Mouse (Mus musculus) megakaryocyte, adult 5-6 weeks (primary cell): ENCODE measurements at regions not wholly inside any gene's neighbourhood (a gene's known extent, or its start where the extent isn't known, plus 50 kb on each side); places are given as distances from the start of the nearest gene placed in this dataset.

ENCODE experiments used
- ATAC-seq: 2 replicates; pipeline ENCODE4 v1.8.0; 2016; ENCODE audit warnings: mild to moderate bottlenecking, inconsistent platforms; ENCODE audit not compliant: poor library complexity, severe bottlenecking

DNA sequence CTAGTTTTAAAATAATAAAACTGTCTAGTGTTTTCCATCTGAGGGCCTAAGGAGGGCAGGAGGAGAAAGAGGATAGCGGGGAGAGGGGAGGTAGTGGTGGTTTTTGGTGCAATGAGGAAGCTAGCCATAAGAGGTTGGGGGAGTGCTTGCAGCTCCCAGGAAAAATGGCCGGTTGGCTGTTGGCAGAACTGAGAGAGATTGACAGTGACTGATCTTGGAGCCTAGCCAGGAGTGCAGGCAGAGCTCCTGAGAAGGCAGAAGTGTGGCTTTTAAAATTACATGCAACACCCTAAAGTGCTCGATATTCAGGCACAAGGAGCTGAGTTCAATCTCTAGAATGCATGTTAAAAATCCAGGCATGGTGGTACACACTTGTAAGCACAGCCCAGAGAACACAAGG is 938.3 kb upstream of the 2610301B20Rik start:
- ATAC-seq = no peak

DNA sequence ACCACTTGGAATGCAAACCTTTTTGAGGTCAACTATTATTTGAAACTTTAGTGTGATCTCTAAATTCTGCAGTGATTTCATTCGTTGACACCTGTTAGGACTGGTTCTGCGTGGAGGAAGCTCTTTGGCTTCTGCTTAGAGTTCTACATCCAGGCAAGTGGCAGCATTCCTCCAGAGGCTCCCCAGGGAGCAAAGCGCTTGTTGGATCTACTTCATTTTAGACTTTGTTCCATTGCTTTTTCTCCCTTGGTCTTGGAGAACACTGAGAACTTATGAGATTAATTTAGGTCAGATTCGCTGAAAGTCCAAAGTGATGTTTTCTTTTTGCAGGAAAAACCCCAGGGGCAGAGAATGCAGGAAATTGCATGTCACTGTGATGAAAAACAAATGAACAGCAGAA is 922.9 kb upstream of the 2610301B20Rik start:
- ATAC-seq = no peak

GRCm38 (mm10) chr4:9974631-9975030 is 899.7 kb upstream of the 2610301B20Rik start:
- ATAC-seq = no peak

DNA sequence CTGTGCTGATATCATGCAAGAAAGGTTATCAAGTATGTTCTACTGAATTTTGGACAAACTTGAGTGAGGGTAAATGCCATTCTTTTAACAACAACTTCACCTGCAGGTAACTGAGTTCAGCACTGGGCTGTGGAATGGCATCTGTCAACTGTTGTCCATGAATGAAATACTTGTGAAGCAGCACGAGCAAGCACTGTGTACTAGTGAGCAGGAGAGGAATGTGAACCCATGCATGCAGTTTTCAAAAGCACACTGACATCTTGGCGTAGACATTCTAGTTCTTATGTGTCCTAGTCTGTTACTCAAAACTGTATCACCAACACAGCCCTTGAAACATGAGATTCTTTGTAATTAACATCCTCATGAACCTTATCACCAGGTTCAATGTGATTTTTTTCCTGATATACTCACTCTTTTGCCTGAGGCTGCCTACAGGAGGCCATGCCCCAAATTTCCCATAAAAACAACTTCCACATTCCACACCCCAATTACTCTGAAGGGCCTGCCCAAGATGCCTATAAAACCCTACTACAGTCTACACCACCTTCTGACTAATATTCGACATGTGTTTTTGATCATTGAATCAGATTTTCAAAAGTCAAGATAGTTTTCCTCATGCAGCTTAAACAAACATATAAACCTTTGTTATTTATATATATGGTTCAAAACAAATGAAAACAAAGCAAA is 892.8 kb upstream of the 2610301B20Rik start:
- no peak for ATAC-seq

DNA sequence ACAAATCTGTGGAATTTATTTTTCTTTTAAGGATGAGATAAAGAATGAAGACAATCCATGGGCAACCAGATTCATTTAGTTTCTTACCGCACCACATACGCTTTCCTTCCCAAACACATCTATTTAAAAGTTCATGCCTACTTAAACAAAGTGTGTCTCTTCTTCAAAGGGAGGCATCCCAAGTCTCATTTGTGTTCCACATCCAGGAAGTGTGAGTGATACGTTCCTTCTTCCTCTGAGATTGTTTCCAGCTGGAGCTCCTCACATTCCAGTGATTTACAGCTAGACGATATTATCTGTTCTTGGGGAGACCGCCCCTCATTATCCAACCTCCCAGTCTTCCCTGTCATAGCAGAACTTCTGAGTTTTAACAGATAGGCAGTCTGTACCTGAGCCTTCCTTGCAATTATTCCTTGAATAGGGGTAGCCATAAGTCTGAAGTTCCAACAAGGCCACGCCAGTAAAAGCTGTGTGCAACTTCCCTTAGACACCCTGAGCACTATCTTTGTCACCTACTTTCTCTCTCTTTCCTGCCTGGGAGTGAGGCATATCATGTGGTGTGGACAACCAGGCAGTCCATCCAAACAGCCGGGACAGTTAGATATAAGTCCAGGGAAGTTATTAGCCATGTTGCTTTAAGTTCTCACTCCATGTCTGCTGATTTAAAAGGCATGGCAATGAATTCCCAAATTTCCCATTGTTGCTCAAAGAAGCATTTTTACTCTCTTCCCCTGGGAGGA is 891.3 kb upstream of the 2610301B20Rik start:
- no peak for ATAC-seq

DNA sequence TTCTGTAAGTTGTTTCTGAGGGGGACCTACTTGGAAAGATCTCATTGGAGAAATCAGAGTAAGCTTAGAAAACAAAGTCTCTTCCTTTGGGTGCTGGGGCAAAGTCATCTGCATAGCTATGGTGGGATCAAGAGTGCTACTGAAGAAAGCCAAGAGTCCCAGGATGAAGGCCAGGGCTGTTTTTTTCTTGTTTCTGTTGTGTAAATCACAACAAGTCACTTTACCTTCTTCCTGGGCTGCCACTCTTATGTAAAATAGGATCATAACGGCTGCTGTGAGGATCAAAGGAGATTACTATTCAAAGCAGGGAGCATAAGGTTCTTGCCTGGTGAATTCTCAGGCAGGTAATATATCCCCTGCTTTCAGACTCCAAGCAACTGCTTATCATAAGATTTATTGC is 880.4 kb upstream of the 2610301B20Rik start:
- ATAC-seq = no peak

- ATAC-seq = no peak
Observed at GRCm38 (mm10) chr4:9994466-9994865, 879.8 kb upstream of the 2610301B20Rik start.

DNA sequence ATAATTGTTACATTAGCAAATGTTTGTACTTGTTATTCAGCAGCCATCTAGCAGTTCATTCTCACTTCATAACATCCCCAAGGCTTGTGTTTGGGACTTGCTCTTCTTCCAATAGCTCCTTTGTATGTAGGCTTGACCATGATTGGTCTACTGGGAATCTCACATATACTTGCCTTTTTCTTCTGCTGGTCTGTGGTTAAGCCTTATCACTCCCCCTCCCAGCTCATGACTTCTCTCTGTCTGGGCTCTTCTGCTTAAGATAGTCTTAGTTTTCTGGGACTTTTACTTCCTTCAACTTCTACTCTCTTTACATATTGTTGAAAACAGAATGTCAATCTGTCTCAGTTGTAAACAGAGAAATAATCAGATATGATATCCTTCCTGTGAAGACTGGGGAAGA is 844.0 kb upstream of the 2610301B20Rik start:
- no peak for ATAC-seq

DNA sequence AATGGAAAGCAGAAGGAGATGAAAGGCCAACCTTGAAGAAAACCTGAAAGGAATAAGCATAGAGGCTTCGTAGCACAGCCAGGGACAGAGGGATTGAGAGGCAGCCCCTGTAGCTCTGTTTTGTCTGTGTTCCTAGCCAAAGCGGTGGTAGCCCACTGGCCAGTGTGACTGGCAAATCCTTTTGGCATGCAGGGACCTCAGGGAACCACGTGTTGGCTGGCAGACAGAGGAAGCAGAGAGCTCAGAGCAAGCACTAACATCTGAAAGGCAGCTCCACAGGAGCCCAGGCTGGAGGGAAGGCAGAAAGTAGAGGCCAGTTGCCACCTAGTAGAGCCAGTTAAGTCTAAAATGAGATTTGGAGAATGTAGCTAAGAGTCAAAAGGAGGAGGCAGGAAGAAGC is 842.5 kb upstream of the 2610301B20Rik start:
- ATAC-seq = no peak

- ATAC-seq = peak; percentile 15; the same call in 1 of the 2 replicates
Observed at GRCm38 (mm10) chr4:10035336-10035735, 839.0 kb upstream of the 2610301B20Rik start.

DNA sequence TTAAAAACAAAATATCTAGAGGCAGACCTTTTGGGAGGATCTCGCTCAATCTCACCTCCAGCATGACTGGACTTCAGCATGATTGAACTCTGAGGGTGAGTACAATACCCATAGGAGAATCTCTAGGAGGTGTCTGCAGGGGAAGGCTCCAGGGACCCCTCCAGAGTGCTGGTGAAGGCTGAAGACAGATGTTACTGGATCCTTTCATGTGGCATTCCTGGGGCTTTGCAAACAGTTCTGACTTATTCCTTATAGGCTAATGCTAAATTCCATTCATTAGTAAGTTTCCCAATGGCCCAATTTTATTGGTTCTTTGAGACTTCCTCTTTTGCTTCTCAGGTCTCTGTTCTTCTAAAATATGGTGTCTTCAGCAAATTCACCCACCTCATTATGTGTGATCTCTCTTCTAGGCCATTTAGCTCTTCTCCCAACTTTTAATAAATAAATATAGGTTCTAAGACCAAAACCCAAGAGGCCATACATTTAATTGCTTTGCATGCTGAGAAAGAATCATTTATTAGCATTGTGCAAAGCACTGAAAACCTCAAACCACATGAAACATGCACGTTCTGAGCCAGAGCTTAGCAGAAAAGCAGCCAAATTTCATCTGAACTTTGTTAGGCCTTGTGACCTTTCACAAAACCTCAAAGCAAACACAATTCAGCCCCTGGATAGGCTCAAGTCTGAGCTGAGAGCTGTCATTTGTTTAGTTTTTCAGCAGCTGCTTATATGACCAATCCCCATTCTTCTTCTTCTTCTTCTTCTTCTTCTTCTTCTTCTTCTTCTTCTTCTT is 832.8 kb upstream of the 2610301B20Rik start:
- no peak for ATAC-seq

GRCm38 (mm10) chr4:10048770-10049169 is 825.5 kb upstream of the 2610301B20Rik start:
- ATAC-seq = no peak

DNA sequence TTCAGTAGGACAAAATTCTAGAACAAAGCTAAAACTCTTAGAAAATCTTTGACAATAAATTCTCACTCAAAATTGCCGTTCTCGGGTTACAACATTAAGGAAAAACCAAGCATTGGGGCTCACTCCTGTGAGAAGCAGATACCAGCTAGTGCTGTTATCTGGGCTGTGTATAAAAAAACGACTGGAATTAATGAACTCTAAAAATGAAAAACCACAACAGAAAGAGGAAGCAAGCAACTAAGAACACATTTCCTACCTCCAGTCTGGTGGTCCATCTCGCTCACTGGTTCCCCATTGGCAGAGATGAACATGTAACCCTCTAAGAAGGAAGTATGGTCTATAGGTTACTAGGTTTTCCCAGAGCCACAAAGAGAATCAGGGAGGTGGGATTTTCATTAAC is 824.9 kb upstream of the 2610301B20Rik start:
- 0 out of 2 replicates have a peak, but pooled peaks have one; percentile 21 for ATAC-seq

DNA sequence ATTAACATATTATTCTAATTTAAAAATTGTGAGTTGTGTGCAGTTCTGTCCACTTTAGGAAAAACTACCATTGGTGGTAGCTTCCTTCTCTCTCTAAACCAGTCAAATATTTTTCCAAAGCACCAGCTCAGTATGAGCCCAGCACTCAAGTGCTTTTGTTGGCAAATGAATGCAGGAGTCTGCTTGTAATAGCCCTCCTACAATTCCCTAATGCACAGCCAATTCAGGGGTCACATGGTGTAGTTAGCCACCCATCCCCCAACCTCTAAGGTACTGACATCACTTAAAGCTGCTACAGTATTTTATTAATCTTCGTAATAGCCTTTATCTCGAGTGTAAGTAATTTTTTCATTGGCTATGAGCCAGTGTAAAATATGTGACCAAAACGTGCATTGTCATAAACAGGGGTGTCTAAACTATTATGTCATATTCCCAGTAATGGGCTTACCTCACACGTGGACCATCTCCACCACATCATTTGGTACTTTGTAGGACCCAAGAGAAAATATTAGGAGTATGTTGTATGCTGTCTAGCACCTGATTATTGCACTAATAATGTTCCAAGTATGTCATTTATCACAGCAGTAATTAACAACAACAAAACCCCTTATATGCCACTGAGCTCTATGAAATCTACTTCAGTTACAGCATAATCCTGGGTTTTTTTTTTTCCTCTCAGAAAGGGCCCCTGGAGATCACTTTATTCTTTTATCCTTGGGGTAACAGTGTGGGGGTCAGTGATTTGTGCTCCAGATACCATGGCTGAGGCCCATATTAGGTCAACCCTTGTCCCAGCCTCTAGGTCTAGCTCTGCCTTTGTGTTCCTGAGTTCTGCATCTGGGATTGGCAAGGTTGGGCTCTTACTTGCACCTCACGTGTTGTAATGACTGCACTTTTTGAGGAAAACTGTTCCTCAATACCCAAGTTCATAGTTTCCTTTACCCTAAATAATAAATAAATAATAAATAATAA is 822.7 kb upstream of the 2610301B20Rik start:
- no peak for ATAC-seq

- ATAC-seq = no peak
Observed at GRCm38 (mm10) chr4:10052869-10053268, 821.4 kb upstream of the 2610301B20Rik start.

- no peak for ATAC-seq
Observed at GRCm38 (mm10) chr4:10072500-10073106, 801.7 kb upstream of the 2610301B20Rik start.

DNA sequence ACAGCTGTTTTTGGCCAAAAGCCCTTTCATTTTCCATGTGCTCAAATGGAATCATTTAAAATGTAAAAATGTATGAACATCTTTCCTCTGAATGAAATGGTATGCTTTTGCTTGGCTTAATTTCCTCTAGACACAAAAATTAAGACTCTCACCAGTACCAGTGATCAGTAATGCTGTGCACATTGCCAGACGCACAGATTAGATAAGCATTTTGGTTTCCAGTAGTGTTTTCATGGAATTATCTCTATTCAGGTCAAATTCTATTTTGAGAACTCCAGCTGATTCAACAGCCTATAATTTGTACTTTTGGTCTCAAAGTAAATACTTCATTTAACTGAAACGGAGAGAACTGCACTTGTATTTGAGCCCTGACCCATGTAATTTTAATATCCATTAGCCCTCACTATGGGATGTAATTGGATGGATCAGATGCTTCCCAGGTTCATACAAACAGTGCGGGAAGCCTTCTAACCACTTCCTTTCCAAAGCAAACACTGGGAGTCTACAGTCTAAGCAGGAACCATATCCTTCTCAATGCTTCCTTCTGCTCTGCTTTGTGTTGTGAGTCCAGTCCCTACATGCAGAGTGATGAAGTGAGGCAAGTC is 794.6 kb upstream of the 2610301B20Rik start:
- ATAC-seq = no peak

DNA sequence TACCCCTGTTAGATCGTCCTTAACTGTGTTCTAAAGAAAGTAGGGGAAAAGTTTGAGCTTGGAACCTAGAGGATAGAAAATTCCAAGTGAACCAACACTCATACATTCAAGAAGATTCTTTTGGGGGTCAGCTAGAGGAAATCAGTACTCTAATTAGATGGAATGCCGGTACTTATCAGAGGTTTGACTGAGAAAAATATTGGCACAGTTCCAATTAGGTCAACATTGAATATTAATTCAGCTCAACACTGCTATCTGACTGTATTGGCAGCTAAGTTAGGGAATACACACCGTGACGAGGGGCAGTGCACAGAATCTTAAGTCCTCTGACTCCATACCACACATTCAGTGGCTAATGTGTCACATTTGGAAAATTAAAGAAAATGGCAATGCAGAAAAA is 759.5 kb upstream of the 2610301B20Rik start:
- ATAC-seq = no peak

GRCm38 (mm10) chr4:10117964-10118363 is 756.3 kb upstream of the 2610301B20Rik start:
- no peak for ATAC-seq

DNA sequence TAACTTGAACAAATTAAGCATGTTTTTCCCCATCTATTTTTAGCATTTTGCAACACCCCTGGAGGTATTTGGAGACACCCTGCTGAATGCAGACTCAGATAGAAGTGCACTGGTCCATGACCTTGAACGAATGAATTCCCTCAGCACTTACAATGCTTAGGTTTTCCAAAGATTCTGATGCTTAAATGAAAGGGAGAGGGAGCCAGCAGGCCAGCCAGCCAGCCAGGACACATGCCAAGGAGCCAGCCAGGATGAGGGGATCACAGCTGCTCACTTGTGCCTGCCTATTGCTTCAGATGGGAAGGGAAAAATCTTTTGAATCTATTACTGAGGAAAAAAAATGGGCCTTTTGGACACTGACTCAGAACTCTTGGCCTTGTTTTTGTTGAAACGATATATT is 750.0 kb upstream of the 2610301B20Rik start:
- ATAC-seq = no peak
